Mouse (Mus musculus) heart, embryonic 16.5 days (tissue): Measurements from ENCODE around the gene Tusc2. TPM values are rescaled to one million over a fixed set of nuclear protein-coding genes. Genes with fewer than 3 reads are reported as not detected.
A peak's percentile ranks its signal among the peaks of the same experiment; 100 is the strongest.

Experiments used
- ATAC-seq: fragments of 200-750 bp; cut with Nextera tagmentation; replicated peaks from 2 replicates; pipeline ENCODE4 v1.8.0; 2017; ENCODE audit warnings: moderate number of reproducible peaks; ENCODE audit not compliant: insufficient read depth, low FRiP score; ENCODE audit errors: extremely low read depth
- H3K27ac ChIP-seq: fragments of 300-500 bp; sonication (generic); 2 replicates; pipeline ENCODE4 v1.5.1; 2014; ENCODE audit warnings: mild to moderate bottlenecking, low read length, control low read depth, moderate library complexity
- H3K27me3 ChIP-seq: fragments of 300-500 bp; sonication (generic); 2 replicates; pipeline ENCODE4 v1.6.1; 2014; ENCODE audit warnings: low read length, mixed read lengths; ENCODE audit not compliant: control insufficient read depth, insufficient read depth
- H3K36me3 ChIP-seq: fragments of 300-500 bp; sonication (generic); 2 replicates; pipeline ENCODE4 v1.6.1; 2014; ENCODE audit not compliant: control insufficient read depth, insufficient read depth
- H3K4me1 ChIP-seq: fragments of 300-500 bp; sonication (generic); 2 replicates; pipeline ENCODE4 v1.6.1; 2014; ENCODE audit warnings: low read length, mixed read lengths; ENCODE audit not compliant: control insufficient read depth, insufficient read depth
- H3K4me2 ChIP-seq: fragments of 300-500 bp; sonication (generic); 2 replicates; pipeline ENCODE4 v1.6.1; 2014; ENCODE audit warnings: low read depth, mild to moderate bottlenecking, control low read depth, low read length
- H3K4me3 ChIP-seq: fragments of 300-500 bp; sonication (generic); 2 replicates; pipeline ENCODE4 v1.5.1; 2014; ENCODE audit warnings: mild to moderate bottlenecking, control low read depth, low read length
- H3K9ac ChIP-seq: fragments of 300-500 bp; sonication (generic); 2 replicates; pipeline ENCODE4 v1.6.1; 2014; ENCODE audit warnings: low read length, control low read depth
- H3K9me3 ChIP-seq: fragments of 300-500 bp; sonication (generic); replicated peaks from 2 replicates; pipeline ENCODE4 v1.6.1; 2016; ENCODE audit warnings: low read length; ENCODE audit not compliant: control insufficient read depth
- WGBS: fragments of 180-500 bp; shearing (Covaris S2); extraction: QIAGEN DNeasy Blood & Tissue Kit; methylation state at CpG from one replicate; pipeline ENCODE4 v1.1.7; 2014; 5-methylcytosine and 5-hydroxymethylcytosine counted together
- polyA plus RNA-seq: library from polyadenylated mRNA; unstranded; fragments of >200 nt; fragmentation: Nextera tagmentation; extraction: Ambion mirVana; gene quantifications from 2 replicates; pipeline ENCODE4 v1.2.1, GENCODE M21; 2015

Gene Tusc2
- polyA plus RNA-seq, 1 experiment from 2014 or later: 44.3 TPM

- peak; percentile 19; the same call in 1 of the 2 replicates for ATAC-seq
- Histone ChIP-seq H3K4me2 (peak overlapping the region; percentile 87), H3K27me3 (no peaks in the 10 kb centered on the region), H3K4me1 (peaks cover 19% of the 10 kb centered on the region), H3K36me3 (peaks cover 21% of the 10 kb centered on the region), H3K27ac (peak overlapping the region; percentile 79), H3K9ac (peak overlapping the region; percentile 89), H3K4me3 (peak overlapping the region; percentile 81), H3K9me3 (no peaks in the 10 kb centered on the region)
- under 1% methylated on average over 40 of the region's 40 CpGs for WGBS
Measured at GRCm38 (mm10) chr9:107534408-107535202, 28.4 kb upstream of the Tusc2 start.

GRCm38 (mm10) chr9:107538231-107538630 is 24.8 kb upstream of the Tusc2 start:
- no peak overlapping the region for H3K27ac ChIP-seq
- H3K36me3 ChIP-seq: peaks cover 21% of the 10 kb centered on the region
- WGBS: 89% methylated on average over 7 of the region's 7 CpGs
- no peak overlapping the region for H3K9ac ChIP-seq
- ATAC-seq: no peak
- H3K4me2 ChIP-seq: no peak overlapping the region
- H3K4me3 ChIP-seq: no peak overlapping the region
- H3K27me3 ChIP-seq: no peaks in the 10 kb centered on the region
- peaks cover 35% of the 10 kb centered on the region for H3K4me1 ChIP-seq
- H3K9me3 ChIP-seq: no peaks in the 10 kb centered on the region

GRCm38 (mm10) chr9:107538711-107539110 is 24.3 kb upstream of the Tusc2 start:
- H3K4me1 ChIP-seq: peaks cover 35% of the 10 kb centered on the region
- no peak overlapping the region for H3K4me2 ChIP-seq

GRCm38 (mm10) chr9:107539940-107540339 is 23.1 kb upstream of the Tusc2 start:
- no peak overlapping the region for H3K9ac ChIP-seq
- ATAC-seq: no peak
- H3K27me3 ChIP-seq: no peaks in the 10 kb centered on the region
- no peaks in the 10 kb centered on the region for H3K9me3 ChIP-seq
- H3K4me2 ChIP-seq: no peak overlapping the region
- H3K27ac ChIP-seq: no peak overlapping the region
- WGBS: 87% methylated on average over 8 of the region's 8 CpGs
- peaks cover 35% of the 10 kb centered on the region for H3K4me1 ChIP-seq
- peaks cover 30% of the 10 kb centered on the region for H3K36me3 ChIP-seq
- no peak overlapping the region for H3K4me3 ChIP-seq

More at GRCm38 (mm10) chr9:107538711-107539110, 24.3 kb upstream of the Tusc2 start:
- Histone ChIP-seq H3K27me3 (no peaks in the 10 kb centered on the region), H3K36me3 (peaks cover 21% of the 10 kb centered on the region), H3K4me3 (no peak overlapping the region), H3K27ac (no peak overlapping the region), H3K9ac (no peak overlapping the region), H3K9me3 (no peaks in the 10 kb centered on the region)
- 88% methylated on average over 3 of the region's 3 CpGs for WGBS
- ATAC-seq: no peak

GRCm38 (mm10) chr9:107540420-107540819 is 22.6 kb upstream of the Tusc2 start:
- H3K36me3 ChIP-seq: peaks cover 30% of the 10 kb centered on the region
- H3K4me1 ChIP-seq: peaks cover 34% of the 10 kb centered on the region
- H3K4me3 ChIP-seq: no peak overlapping the region
- WGBS: 70% methylated on average over 4 of the region's 4 CpGs
- H3K27me3 ChIP-seq: no peaks in the 10 kb centered on the region
- no peak overlapping the region for H3K27ac ChIP-seq
- ATAC-seq: no peak
- no peak overlapping the region for H3K9ac ChIP-seq
- no peak overlapping the region for H3K4me2 ChIP-seq
- no peaks in the 10 kb centered on the region for H3K9me3 ChIP-seq

GRCm38 (mm10) chr9:107541005-107541404 is 22.1 kb upstream of the Tusc2 start:
- Histone ChIP-seq H3K4me3 (peak overlapping the region; percentile 92), H3K27me3 (no peaks in the 10 kb centered on the region), H3K27ac (no peak overlapping the region), H3K4me2 (peak overlapping the region; percentile 99), H3K9me3 (no peaks in the 10 kb centered on the region), H3K36me3 (peaks cover 30% of the 10 kb centered on the region), H3K4me1 (peaks cover 28% of the 10 kb centered on the region), H3K9ac (peak overlapping the region; percentile 90)
- WGBS: 30% methylated on average over 10 of the region's 10 CpGs
- ATAC-seq: no peak

- Histone ChIP-seq H3K9ac (peak within 1 kb of the TSS; percentile 90), H3K36me3 (peaks cover 30% of the 10 kb centered on the region), H3K9me3 (no peaks in the 10 kb centered on the region), H3K4me1 (peaks cover 28% of the 10 kb centered on the region), H3K4me2 (peak within 1 kb of the TSS; percentile 99), H3K27me3 (no peaks in the 10 kb centered on the region), H3K4me3 (peak within 1 kb of the TSS; percentile 92), H3K27ac (peak within 1 kb of the TSS; percentile 74)
- WGBS: under 1% methylated on average over 46 of the region's 46 CpGs
- peak; percentile 88 for ATAC-seq
Measured at GRCm38 (mm10) chr9:107541474-107542351, 21.3 kb upstream of the Tusc2 start, which contains the start of the genes Cyb561d2 and Nprl2. Gene Cyb561d2, minus strand, starts transcription at chr9:107542193. Gene Nprl2, plus strand, starts transcription at chr9:107542226.

GRCm38 (mm10) chr9:107542352-107542686 is 20.7 kb upstream of the Tusc2 start:
- Histone ChIP-seq H3K36me3 (peaks cover 30% of the 10 kb centered on the region), H3K27ac (peak overlapping the region; percentile 59; the same call in 1 of the 2 replicates), H3K4me1 (peaks cover 29% of the 10 kb centered on the region), H3K27me3 (no peaks in the 10 kb centered on the region), H3K4me2 (peak overlapping the region; percentile 99), H3K4me3 (peak overlapping the region; percentile 92), H3K9me3 (no peaks in the 10 kb centered on the region), H3K9ac (peak overlapping the region; percentile 90)
- ATAC-seq: no peak; the same call in 1 of the 2 replicates
- 2% methylated on average over 11 of the region's 11 CpGs for WGBS
